Mouse (Mus musculus) testis, adult 2 months (tissue): Measurements from ENCODE around the gene Fam213b.

ENCODE experiments used
- CTCF ChIP-seq: fragments of 200-500 bp; IDR thresholded peaks from 2 replicates; pipeline ENCODE4 v1.5.1; 2012; ENCODE audit warnings: low read depth, mild to moderate bottlenecking, inconsistent platforms, low read length, moderate library complexity; ENCODE audit not compliant: control insufficient read depth, insufficient read depth, insufficient replicate concordance
- POLR2A ChIP-seq: fragments of 200-500 bp; IDR thresholded peaks from 2 replicates; pipeline ENCODE4 v1.6.1; 2012; ENCODE audit warnings: low read depth, mild to moderate bottlenecking, inconsistent platforms, low read length, moderate library complexity; ENCODE audit not compliant: control insufficient read depth

DNA sequence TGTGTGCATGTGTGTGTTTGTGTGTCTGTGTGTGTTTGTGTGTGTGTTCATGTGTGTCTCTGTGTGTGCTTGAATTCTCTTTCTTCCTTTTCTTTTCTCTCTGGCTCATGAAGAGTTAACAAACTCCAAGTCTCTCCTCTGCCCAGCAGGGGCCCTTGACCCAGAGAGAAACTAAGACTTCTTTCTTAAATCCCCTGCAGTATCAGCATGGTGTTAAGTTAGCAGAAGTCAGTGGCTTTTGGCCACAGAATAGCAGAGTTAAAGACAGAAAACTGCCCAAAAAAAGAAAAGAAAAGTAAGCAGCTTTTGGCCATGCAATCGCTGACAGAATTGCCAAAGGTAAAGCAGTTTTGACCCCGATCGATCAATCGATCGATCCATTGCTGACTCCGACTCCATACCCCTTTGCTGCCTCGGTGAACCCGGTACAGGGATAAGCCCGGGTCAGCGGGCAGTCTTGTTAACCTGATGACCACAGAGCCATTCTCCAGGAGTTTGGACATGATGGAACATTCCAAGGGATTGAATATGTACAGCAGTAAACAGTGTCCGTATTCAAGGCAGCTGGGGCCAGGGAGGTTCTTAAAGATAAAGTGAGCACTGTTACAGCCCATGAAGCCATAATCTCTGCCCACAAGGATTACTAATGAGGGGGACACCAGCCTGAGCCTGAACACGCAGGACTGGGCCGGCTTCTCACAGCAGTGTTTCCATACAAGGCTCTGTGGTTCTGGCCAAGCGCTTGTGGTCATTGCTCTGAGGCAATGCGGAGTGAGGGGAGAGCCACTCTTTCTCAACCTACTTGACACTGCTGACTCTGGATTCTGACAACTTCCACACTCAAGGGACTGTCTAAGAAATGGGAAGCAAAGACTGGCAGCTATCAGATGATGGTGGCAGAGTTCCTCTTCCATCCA is 11.9 kb upstream of the Fam213b start:
- no peak for TF ChIP-seq CTCF
- TF ChIP-seq POLR2A: no peak
